Mouse (Mus musculus) spleen, postnatal 4 days (tissue): ENCODE data around the gene 2310039H08Rik.

Experiments
- DNase-seq, 2 experiments: peaks; one replicate each; pipeline ENCODE4 v3.0.0; 2022; ENCODE audit warnings: low spot score in 2 of 2

The 2310039H08Rik gene

GRCm38 (mm10) chr17:46809131-46809830 is 36.8 kb downstream of the 2310039H08Rik start:
- DNase-seq = no peak

GRCm38 (mm10) chr17:46810672-46811071 is 38.2 kb downstream of the 2310039H08Rik start:
- no peak for DNase-seq

- no peak for DNase-seq
These were observed 40.0 kb downstream of the 2310039H08Rik start for GRCm38 (mm10) chr17:46812442-46812841.

DNA sequence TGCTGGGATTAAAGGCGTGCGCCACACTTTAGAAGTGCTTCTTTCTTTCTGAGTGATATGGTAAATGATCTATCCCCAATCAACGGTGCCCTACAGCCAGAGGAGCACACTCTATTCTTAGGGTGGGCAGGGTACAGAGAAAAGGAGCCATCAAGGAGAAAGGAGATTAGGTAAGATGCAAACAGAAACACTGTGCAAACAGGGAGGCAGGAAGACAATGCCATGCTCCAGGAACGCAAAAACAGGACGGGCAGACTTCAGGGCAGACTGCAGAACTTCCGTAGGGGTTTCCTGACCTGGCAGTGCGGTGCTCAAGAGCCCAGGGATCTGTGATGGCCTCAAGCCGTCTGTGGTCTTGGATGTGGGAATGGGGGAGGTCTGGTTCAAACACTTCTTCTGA is 41.2 kb downstream of the 2310039H08Rik start:
- DNase-seq = no peak

DNA sequence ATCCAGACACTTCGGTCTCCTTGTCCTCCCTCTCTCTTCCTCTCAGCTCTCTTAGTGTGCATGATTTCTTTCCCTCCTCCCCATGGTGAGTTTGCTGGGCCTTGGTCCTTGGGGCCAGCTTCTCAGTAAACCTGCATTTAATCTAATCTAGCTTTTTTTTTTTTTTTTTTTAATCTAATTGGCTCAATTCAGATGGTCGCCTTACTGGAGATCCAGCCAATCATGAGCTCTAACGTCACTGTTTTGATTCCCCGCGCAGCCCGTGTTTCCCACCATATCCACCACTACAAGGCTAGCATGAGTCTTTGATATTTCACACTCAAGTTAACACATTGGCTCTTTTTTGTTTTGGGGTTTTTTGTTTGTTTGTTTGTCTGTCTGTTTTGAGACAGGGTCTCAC is 42.1 kb downstream of the 2310039H08Rik start:
- DNase-seq = no peak

DNA sequence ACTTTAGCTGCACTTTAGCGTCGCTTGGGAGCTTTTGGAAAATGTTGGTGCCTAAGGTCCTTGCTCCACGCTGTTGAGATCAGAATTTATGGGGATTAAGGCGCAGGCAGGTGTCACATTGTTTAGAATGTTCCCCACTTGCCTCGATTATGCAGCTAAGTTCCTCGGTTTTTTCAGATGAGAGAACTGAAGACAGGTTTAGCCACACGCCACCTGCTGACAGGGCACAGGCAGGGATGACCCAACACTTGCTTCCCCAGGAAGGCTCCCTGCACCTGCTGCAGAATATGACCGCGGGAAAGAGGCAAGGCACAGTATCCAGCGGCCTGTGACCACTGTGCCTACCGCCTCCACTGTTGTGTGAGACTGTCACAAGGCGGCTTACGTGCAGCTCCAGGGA is 43.9 kb downstream of the 2310039H08Rik start:
- no peak for DNase-seq

- DNase-seq = no peak
These were observed 45.3 kb downstream of the 2310039H08Rik start for GRCm38 (mm10) chr17:46817734-46818158.

GRCm38 (mm10) chr17:46820628-46821027 is 48.2 kb downstream of the 2310039H08Rik start:
- DNase-seq = no peak
